Mouse (Mus musculus) spleen, adult 2 months (tissue): ENCODE measurements around the gene Zgrf1. TPM values are rescaled to one million over a fixed set of nuclear protein-coding genes. Genes with fewer than 3 reads are reported as not detected.

Experiments
- DNase-seq, 2 experiments: peaks; one replicate each; pipeline versions ENCODE4 v3.0.0 to v3.0.0-alpha.2; 2012 to 2021; ENCODE audit warnings: low spot score in 2 of 2, low read depth in 1 of 2
- H3K27ac ChIP-seq: fragments of 200-500 bp; 2 replicates; pipeline ENCODE4 v1.5.1; 2012; ENCODE audit warnings: low read length, inconsistent platforms; ENCODE audit not compliant: insufficient read depth
- H3K27me3 ChIP-seq: fragments of 200-500 bp; 2 replicates; pipeline ENCODE4 v1.6.1; 2012; ENCODE audit warnings: mild to moderate bottlenecking, moderate library complexity, low read length, inconsistent platforms; ENCODE audit not compliant: control insufficient read depth, insufficient read depth
- H3K36me3 ChIP-seq: fragments of 200-500 bp; 2 replicates; pipeline ENCODE4 v1.6.1; 2012; ENCODE audit warnings: mild to moderate bottlenecking, low read length, inconsistent platforms; ENCODE audit not compliant: control insufficient read depth, insufficient read depth
- H3K4me1 ChIP-seq: fragments of 200-500 bp; 2 replicates; pipeline ENCODE4 v1.6.1; 2011; ENCODE audit warnings: inconsistent platforms; ENCODE audit not compliant: control insufficient read depth, insufficient read depth, insufficient read length
- H3K4me3 ChIP-seq: fragments of 200-500 bp; 2 replicates; pipeline ENCODE4 v1.5.1; 2011; ENCODE audit warnings: mild to moderate bottlenecking, inconsistent platforms; ENCODE audit not compliant: insufficient read depth, insufficient read length; ENCODE audit errors: extremely low read depth
- CTCF ChIP-seq: fragments of 200-500 bp; IDR thresholded peaks from 2 replicates; pipeline ENCODE4 v1.5.1; 2011; ENCODE audit warnings: mild to moderate bottlenecking, inconsistent platforms; ENCODE audit not compliant: insufficient read depth, insufficient read length, insufficient replicate concordance; ENCODE audit errors: extremely low read depth
- POLR2A ChIP-seq: fragments of 200-500 bp; IDR thresholded peaks from 2 replicates; pipeline ENCODE4 v1.6.1; 2011; ENCODE audit warnings: low read depth, low read length, inconsistent platforms
- WGBS: fragments of 180-500 bp; shearing (Covaris S2); methylation state at CpG from one replicate; pipeline ENCODE4 v1.1.7; 2018; 5-methylcytosine and 5-hydroxymethylcytosine counted together
- polyA plus RNA-seq: library from polyadenylated mRNA; depleted of rRNA; stranded (reverse); fragments of >200 nt; gene quantifications from 2 replicates; pipeline ENCODE4 v1.2.3, GENCODE M21; 2012

The Zgrf1 gene
- polyA plus RNA-seq, 1 experiment: 0.72 TPM

DNA sequence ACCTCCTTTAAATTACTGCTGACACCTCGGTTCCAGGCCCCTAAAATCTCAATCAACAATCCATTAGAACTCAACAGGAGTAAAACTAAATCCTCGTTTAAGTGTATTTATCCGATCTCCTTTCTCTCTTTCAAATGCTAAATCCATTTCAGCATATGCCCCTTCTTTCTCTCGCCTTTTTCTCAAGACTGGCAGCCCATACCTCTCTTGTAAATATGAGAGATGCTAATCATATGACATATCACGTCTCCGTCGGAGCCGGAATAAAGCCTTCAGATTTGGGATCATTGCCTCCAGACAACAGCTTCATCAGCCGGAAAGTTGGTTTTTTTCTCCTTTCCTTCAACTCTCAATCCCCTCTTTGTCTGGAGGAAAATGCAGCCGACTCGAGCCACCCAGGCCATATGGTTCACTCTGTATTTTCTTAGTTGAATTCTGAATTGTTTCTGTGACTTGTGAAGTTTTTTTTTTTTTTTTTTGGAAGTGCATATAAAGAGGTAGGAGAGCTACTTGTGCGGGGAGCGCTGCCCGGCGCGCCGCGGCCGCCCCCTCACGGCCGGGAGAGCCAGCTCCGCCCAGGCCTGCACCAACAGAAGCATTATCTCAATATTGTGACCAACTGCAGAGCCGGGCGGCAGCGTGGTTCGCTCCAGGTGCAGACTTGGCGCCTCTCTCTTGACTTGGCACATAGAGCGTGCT, 72.6 kb downstream of the Zgrf1 start:
- Histone ChIP-seq H3K4me3 (no peak overlapping the region; the same call in 1 of the 2 replicates), H3K36me3 (no peaks in the 10 kb centered on the region), H3K27ac (no peak overlapping the region), H3K4me1 (peaks cover 2% of the 10 kb centered on the region; the same call in 1 of the 2 replicates), H3K27me3 (peaks cover 26% of the 10 kb centered on the region)
- DNase-seq: no peak
- TF ChIP-seq POLR2A: no peak
- no peak for TF ChIP-seq CTCF
- WGBS: 3% methylated on average over 28 of the region's 28 CpGs

DNA sequence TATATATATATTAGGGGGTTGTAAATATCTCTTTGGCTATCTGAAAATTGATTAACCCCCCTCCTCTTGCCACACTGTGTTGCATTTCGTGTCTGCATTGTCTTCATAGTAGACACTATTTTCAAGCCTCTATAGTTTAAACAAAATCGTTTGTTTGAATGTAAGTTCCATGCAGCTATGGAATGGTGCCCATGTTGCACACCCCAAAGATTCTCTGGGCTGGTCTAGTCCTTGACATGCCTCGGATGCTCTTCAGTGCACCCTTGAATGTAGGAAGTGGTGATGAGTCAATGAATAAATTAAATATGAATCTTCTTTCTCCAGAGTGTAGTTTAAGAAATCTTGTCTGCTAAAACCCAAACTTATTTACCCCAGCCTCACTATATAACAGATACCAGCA, 73.2 kb downstream of the Zgrf1 start:
- Histone ChIP-seq H3K4me3 (no peak overlapping the region), H3K27me3 (peaks cover 31% of the 10 kb centered on the region), H3K4me1 (peaks cover 2% of the 10 kb centered on the region; the same call in 1 of the 2 replicates), H3K27ac (no peak overlapping the region), H3K36me3 (no peaks in the 10 kb centered on the region)
- TF ChIP-seq CTCF: no peak
- TF ChIP-seq POLR2A: no peak
- no peak for DNase-seq
- WGBS: 11% methylated on average over 3 of the region's 3 CpGs

DNA sequence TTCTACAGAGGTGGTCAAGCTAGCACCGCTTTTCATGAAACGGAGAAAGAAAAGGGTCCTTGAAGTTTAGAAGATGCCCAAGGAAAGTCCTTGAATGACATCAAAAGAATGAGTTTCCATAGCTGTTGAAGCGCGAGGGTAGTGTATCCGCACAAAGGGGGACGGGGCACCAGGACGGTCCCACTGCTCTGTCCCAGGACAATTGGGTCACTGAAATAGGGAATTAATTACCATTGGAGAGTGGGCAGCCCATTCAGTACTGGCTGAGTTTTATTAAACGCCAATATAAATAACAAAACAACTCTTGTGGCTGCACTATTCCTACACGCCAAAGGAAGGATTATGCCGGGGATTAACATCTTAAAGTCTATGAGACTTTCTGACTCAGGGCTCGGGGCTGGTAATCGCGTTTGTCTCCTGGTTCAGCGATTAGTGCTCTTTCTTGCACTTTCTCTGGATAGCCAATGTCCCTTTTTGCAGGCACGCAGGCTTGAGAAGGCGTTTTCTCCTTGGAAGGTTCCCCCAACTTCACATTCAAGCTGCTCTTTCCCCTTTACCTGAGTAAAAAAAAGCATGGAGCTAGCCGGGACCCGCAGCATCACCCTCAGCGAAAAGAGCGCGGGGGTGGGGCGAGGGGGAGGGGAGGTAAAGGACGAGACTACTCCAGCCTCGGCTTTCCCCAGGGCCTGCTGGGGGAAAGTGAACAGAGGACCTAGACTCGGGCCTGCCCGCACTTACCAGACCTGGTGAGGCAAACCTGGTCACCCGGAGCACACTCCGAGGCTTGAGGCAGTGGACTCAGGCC, 74.1 kb downstream of the Zgrf1 start:
- DNase-seq: no peak
- H3K27me3 ChIP-seq: peaks cover 37% of the 10 kb centered on the region
- no peak overlapping the region for H3K27ac ChIP-seq
- TF ChIP-seq POLR2A: no peak
- 8% methylated on average over 28 of the region's 28 CpGs for WGBS
- H3K36me3 ChIP-seq: no peaks in the 10 kb centered on the region
- peaks cover 8% of the 10 kb centered on the region for H3K4me1 ChIP-seq
- H3K4me3 ChIP-seq: no peak overlapping the region

DNA sequence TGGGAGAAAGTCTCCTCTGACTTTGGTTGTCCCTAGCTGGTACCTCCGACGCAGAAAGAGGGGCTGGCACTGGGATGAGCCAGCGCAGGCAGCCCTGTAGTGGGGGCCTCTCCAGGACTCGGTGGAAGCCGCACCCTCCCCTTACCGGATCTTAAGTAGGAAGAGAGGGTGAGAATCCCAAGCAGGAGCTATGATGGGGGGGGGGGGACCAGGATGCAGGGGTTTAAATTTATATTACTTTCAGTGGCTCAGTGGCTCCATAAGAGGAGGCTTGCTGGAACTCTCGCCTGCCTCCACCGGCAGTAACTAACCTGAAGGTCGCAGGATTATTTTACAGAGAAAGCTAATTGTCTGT, 74.6 kb downstream of the Zgrf1 start:
- Histone ChIP-seq H3K4me1 (peaks cover 13% of the 10 kb centered on the region), H3K4me3 (no peak overlapping the region; the same call in 1 of the 2 replicates), H3K36me3 (no peaks in the 10 kb centered on the region), H3K27me3 (peaks cover 41% of the 10 kb centered on the region), H3K27ac (no peak overlapping the region)
- WGBS: 7% methylated on average over 9 of the region's 9 CpGs
- no peak for DNase-seq
- TF ChIP-seq POLR2A (no peak), CTCF (no peak)

DNA sequence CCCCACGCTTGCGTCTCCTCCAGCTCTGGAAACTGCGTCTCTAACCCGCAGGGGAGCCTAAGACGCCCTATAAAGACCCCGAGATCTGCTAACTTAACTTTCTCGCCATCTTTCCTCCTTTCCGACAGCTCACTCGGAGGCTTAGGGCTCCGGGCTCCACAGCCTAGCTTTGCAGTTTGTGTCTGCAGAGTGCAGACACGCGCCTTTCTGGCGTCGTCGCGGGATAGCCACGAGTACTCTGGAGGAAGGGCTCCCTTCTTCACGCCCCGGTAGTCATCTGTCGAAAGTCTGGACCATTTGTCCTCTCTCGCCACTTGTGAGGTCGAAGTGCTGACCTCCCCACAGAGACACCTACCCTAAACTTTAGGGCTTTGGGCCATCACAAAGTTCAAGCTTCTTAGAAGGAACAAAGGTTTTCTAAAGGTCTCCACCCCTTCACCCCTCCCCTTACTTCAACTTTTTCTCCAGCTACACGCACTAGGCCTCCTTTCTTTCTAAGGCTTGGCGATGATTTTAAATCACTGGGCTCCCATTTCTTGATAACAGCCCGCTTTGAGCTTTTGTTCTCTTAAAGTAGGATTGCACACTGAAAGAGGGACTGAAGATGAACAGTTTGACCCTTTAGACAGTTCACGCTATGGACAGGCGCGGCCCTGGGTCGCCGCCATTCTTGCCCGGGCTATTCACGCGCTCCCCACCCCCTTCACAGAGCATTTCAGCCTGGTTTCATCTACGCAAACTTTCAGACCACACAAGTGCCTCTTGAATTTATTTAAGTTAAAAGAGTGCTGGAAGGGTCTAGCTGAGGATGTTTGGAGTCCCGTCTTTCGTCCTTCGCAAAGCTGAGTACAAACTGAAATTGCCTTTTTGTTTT, 75.3 kb downstream of the Zgrf1 start:
- no peaks in the 10 kb centered on the region for H3K36me3 ChIP-seq
- peak overlapping the region; percentile 31; the same call in 1 of the 2 replicates for H3K4me3 ChIP-seq
- H3K27ac ChIP-seq: no peak overlapping the region
- DNase-seq: no peak
- peaks cover 47% of the 10 kb centered on the region for H3K27me3 ChIP-seq
- no peak for TF ChIP-seq POLR2A
- no peak for TF ChIP-seq CTCF
- WGBS: 10% methylated on average over 37 of the region's 37 CpGs
- peaks cover 19% of the 10 kb centered on the region for H3K4me1 ChIP-seq

DNA sequence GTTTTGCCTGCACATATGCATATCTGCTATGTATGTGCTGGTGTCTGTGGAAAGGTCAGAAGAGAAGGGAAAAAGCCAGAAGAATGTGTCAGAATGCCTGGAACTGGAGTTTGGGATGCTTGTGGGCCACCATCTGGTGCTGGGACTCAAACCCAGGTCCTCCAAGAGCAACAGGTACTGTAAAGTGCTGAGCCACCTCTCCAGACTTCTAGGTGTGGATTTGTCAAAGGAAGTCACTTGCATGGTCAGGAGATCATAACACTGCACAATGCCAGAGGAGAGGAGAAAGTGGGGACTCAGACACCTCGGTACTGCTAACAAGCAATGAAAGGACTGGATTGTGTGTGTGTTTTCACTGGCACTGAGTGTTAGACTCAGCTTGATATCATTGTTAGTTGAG, 76.9 kb downstream of the Zgrf1 start:
- WGBS: 6% methylated on average over 1 of the region's 1 CpGs
- H3K27me3 ChIP-seq: peaks cover 57% of the 10 kb centered on the region

More for the DNA sequence above, 76.9 kb downstream of the Zgrf1 start:
- no peak overlapping the region for H3K4me3 ChIP-seq
- DNase-seq: no peak
- no peaks in the 10 kb centered on the region for H3K36me3 ChIP-seq
- no peak overlapping the region for H3K27ac ChIP-seq
- TF ChIP-seq CTCF (no peak), POLR2A (no peak)
- H3K4me1 ChIP-seq: peaks cover 27% of the 10 kb centered on the region
